ENCODE assay signal across 8 mouse cellular contexts in genomic region chr10:66919953-66920760, GRCm38 (mm10).
DNase-seq lines count a peak whose midpoint lies in the region; ATAC-seq and TF ChIP-seq lines count a peak whose summit lies in the region.

No protein-coding gene starts in this region.

- DNase-seq in MN1 (ENCODE audit: low spot score), result peak; percentile 96
- DNase-seq in cerebellum, adult 8-10 months, result peak; percentile 64
- peak; percentile 69 to 87 for DNase-seq in frontal cortex, adult 2 months (ENCODE audit: extremely low spot score in 1 of 2, low spot score in 1 of 2)
- peak; percentile 51 to 61 for DNase-seq in layer of hippocampus, adult 8-10 months (ENCODE audit: low spot score in 2 of 2)
- peak; percentile 95 for DNase-seq in lung, embryonic 14.5 days
- peak; percentile 59 for DNase-seq in urinary bladder, postnatal 10 days (ENCODE audit: low spot score)

- no peaks in the 10 kb centered on the region for H3K9me3 ChIP-seq in lung, embryonic 14.5 days (ENCODE audit: low read depth, low read length)

- H3K36me3 ChIP-seq in lung, embryonic 14.5 days (ENCODE audit: insufficient read depth), result no peaks in the 10 kb centered on the region

- H3K4me3 ChIP-seq in lung, embryonic 14.5 days (ENCODE audit: low read depth, low read length), result peak overlapping the region; percentile 17; the same call in 1 of the 2 replicates
- H3K4me3 ChIP-seq in olfactory bulb, adult 2 months (ENCODE audit: insufficient read depth, low read depth, low read length), result peak overlapping the region; percentile 23

- ATAC-seq in hematopoietic stem cell, adult 5-6 weeks (replicated peaks in 1 of 2; ENCODE audit: insufficient read depth in 1 of 2, low FRiP score in 2 of 2, low TSS enrichment in 1 of 2, low read depth in 1 of 2, poor library complexity in 2 of 2, severe bottlenecking in 2 of 2), result peak; percentile 29 to 40; a peak in 1 of 4 replicates
- ATAC-seq in lung, embryonic 14.5 days (ENCODE audit: insufficient read depth), result peak; percentile 65

- peaks cover 14% of the 10 kb centered on the region for H3K4me1 ChIP-seq in lung, embryonic 14.5 days (ENCODE audit: insufficient read depth)
- peaks cover 28% of the 10 kb centered on the region for H3K4me1 ChIP-seq in olfactory bulb, adult 2 months (ENCODE audit: control insufficient read depth, insufficient read depth, low read length)

- under 1% methylated on average over 14 of the region's 14 CpGs for WGBS in lung, embryonic 14.5 days
- 2% methylated on average over 14 of the region's 14 CpGs for WGBS in olfactory bulb, adult 2 months

- TF ChIP-seq POLR2A in olfactory bulb, adult 2 months (IDR thresholded peaks at IDR 0.05; ENCODE audit: insufficient read depth, low read depth, low read length), result no peak

- H3K27ac ChIP-seq in lung, embryonic 14.5 days (ENCODE audit: low read depth), result peak overlapping the region; percentile 75
- H3K27ac ChIP-seq in olfactory bulb, adult 2 months (ENCODE audit: insufficient read depth, low read depth, low read length), result peak overlapping the region; percentile 98

- no peak overlapping the region for H3K9ac ChIP-seq in lung, embryonic 14.5 days

- peak overlapping the region; percentile 53 for H3K4me2 ChIP-seq in lung, embryonic 14.5 days

- H3K27me3 ChIP-seq in lung, embryonic 14.5 days (ENCODE audit: insufficient read depth, low read length), result no peaks in the 10 kb centered on the region

- no peak for TF ChIP-seq CTCF in lung, embryonic 14.5 days (IDR thresholded peaks at IDR 0.05; ENCODE audit: low read depth)
- TF ChIP-seq CTCF in olfactory bulb, adult 2 months (IDR thresholded peaks at IDR 0.05; ENCODE audit: insufficient read depth, low read depth, low read length), result no peak

Comparison
In these comparisons a context has a peak if more than half of its experiments do, and no peak if none do; other contexts are left out.
1. Peak in every context shown above with its lines: DNase-seq, ATAC-seq, H3K4me3 ChIP-seq and H3K27ac ChIP-seq.